Mouse (Mus musculus): ENCODE data around the gene Kcnj9. TPM values are rescaled to one million over a fixed set of nuclear protein-coding genes. Genes with fewer than 3 reads are reported as not detected.

Kcnj9 gene
- total RNA-seq, 2 experiments from 2014 or later, result 70.6 to 75.4 TPM

DNA sequence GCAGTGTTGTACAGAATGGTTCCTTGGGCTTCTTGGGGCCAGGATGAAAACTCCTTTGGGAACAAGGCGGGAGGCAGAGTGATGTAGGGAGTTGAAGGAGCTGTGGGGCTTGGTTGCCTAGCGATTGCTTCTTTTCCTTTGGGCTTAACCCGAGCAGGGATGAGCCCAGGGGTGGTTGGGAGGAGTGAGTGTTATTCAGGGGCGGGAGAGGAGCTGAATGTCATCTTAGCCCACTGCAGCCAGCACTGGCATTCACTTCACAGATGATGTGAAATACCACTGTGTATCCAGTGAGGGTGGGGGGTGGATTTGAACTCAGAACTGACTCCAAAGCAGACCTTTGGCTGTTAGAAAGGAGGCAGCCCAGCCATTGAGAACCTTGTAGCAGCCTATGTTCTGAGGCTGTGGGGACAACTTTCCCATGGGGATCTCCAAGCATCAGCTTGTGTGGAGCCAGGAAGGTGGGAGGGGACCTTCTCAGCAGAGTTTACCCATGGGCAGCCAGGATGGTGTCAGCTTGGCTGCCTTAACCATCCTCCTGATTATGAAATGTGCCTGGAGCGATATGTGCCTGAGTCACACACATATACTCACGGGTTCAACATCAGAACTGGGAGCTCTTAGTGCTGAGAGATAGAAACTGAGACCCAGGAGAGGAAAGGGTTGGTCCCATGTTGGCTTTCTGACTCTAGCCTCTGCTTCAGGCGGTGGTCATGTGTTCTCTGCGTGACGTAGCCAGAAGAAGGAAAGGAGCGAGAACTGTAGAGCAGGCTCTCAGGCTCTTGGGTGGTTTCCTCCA, 15.3 kb downstream of the Kcnj9 start:
- peak in 1 of 2 experiments; percentile 59 for DNase-seq (ENCODE audit: low spot score in 2 of 2)

- DNase-seq (ENCODE audit: low spot score in 2 of 2), result peak in 1 of 2 experiments; percentile 85
Observed at GRCm38 (mm10) chr1:172312768-172313561, 16.2 kb downstream of the Kcnj9 start.

- DNase-seq (ENCODE audit: low spot score in 2 of 2), result peak in 1 of 2 experiments; percentile 78
Observed at GRCm38 (mm10) chr1:172311921-172312767, 17.0 kb downstream of the Kcnj9 start.

GRCm38 (mm10) chr1:172311248-172311906, 17.7 kb downstream of the Kcnj9 start:
- DNase-seq (ENCODE audit: low spot score in 2 of 2), result peak in 1 of 2 experiments; percentile 74

- DNase-seq (ENCODE audit: low spot score in 2 of 2), result peak; percentile 83 to 96
Observed at GRCm38 (mm10) chr1:172309699-172310398, 19.3 kb downstream of the Kcnj9 start.

GRCm38 (mm10) chr1:172308409-172308808, 20.7 kb downstream of the Kcnj9 start:
- DNase-seq (ENCODE audit: low spot score in 2 of 2), result no peak

- DNase-seq (ENCODE audit: low spot score in 2 of 2), result no peak
Observed at GRCm38 (mm10) chr1:172307936-172308335, 21.2 kb downstream of the Kcnj9 start.

DNA sequence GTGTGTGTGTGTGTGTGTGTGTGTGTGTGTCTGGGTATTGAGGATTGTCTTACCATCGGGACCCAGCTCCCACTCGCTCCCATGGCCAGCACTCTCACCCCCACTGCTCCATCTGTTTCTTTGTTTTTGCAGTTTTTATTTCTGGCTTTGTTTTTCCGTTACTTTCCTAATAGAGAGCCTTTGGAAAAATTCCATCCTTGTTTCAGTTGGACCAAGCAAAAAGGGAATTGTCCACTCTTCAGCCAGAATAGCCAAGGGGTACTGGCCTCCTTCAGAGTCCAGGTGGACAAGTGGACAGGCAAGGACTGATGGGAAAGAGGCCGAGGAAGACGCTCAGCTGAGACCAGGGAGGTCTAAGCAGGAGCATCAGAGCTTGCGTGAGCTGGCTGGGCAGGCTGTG, 22.2 kb downstream of the Kcnj9 start:
- peak in 1 of 2 experiments; percentile 77 for DNase-seq (ENCODE audit: low spot score in 2 of 2)

DNA sequence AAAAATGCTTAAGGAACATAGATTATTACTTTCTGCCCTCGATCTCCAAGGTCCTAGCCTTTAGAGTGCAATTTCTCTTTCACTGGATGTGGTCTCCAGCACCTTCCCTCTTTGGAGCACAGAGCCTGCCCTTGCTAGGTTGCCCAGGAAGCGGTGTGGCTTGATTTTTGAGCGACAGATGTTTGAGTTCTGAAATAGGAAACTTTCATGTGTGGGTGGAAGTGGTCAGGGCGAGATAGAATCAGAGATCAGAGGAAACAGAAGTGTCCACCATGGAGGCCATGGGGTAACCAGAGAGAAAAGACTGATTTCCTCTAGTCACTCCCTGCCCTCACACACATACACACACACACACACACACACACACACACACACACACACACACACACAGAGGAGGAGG, 22.9 kb downstream of the Kcnj9 start:
- no peak for DNase-seq (ENCODE audit: low spot score in 2 of 2)

DNA sequence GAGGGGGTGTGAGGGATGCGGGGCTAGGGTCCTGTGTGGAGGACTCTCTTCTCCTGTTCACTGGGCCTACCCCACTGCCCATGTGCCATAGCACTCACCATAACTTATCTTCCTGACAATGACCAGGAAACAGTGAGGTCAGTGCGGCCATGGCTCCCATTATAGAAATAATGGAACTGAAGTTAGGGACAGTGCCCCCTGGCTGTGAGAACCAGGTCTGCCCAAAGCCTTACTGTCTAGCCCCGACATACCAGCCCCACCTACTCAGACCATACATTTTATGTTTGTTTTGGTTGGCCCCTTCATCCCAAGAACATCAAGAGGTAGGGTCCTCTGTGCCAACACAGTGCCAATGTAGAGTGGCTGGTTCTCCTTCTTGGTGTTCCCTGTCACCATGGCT, 23.5 kb downstream of the Kcnj9 start:
- no peak for DNase-seq (ENCODE audit: low spot score in 2 of 2)

GRCm38 (mm10) chr1:172305153-172305552, 24.0 kb downstream of the Kcnj9 start:
- DNase-seq (ENCODE audit: low spot score in 2 of 2), result no peak

DNA sequence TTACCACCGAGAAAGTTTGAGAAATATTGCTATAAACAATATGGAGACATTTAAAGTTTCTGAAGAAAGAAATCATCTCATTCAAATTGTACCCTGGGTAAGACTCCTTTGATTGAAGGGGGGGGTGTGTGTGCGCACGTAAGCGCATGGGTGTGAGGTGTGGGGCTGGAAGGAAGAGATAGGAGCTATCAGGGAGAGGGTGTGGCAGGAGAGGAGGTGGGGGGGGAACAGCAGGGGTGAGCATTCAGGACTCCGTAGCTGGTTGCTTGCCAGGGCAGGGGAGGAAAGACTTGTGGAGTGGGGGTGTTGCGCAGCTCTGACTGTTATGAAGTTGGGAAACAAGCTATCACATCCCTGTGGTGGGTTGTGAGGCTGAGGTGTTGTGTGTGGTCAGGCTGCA, 24.7 kb downstream of the Kcnj9 start:
- DNase-seq (ENCODE audit: low spot score in 2 of 2), result no peak

DNA sequence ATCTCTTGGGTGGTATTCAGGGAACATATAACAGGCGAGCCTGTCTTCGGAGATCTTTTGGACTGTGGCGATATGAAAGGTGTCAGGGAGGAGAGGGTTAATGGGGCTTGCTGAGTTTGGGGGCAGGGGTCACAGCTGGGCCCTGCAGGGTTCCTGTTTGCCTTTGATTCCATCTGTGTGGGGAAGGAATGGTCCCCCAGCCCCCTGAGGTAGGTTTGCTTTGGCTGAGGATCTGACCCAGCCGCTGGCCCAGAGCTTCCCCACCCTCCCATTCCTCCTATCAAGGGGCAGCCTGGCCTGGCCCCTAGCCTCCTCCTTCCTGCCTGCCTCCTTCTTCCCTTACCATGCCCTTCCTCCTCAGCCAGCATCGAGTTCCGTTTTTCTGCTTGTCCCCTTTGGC, 26.3 kb downstream of the Kcnj9 start:
- DNase-seq (ENCODE audit: low spot score in 2 of 2), result no peak

DNA sequence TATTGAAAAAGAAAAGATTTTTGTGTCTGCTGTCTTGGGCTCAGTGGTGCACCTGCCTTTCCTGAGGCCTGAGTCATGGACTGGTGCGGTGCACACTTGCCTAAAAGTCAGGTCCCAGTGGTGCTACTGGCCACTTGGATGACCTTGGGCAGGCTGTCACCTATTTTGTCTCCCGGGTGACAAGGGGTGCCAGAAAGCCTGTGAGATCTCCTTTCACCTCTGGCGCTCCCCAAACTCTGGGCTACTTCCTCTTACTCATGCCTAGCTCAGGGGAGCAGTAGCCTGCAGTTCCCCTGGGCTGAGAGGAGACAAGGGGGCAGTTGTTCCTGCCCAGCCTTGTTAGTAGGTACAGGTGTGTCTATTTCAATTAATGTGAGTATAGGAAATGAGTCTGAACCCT, 26.8 kb downstream of the Kcnj9 start:
- DNase-seq (ENCODE audit: low spot score in 2 of 2), result no peak

GRCm38 (mm10) chr1:172301180-172301579, 27.9 kb downstream of the Kcnj9 start:
- no peak for DNase-seq (ENCODE audit: low spot score in 2 of 2)

- no peak for DNase-seq (ENCODE audit: low spot score in 2 of 2)
Observed at GRCm38 (mm10) chr1:172300247-172300646, 28.9 kb downstream of the Kcnj9 start.

DNA sequence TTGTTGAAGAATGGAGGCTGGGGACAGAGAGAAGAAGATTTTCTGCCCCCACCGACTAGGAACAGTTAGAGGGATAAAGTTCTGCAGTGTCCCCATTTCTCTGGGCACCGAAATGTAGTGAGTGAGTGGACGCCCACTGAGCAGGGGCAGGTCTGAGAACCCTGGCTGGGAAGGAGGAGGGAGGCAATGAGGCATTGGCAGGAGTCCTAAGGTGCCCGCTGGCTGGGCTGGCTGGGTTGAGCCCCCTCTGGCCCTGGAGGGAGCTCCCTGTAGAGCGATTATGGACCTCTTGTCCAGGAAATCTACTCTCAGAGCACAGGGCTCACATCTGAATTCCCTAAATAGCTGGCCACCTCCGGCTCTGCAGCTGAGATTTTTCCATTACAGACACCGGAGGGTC, 29.6 kb downstream of the Kcnj9 start:
- DNase-seq (ENCODE audit: low spot score in 2 of 2), result no peak

- DNase-seq (ENCODE audit: low spot score in 2 of 2), result peak in 1 of 2 experiments; percentile 74
Observed at GRCm38 (mm10) chr1:172297611-172298537, 31.2 kb downstream of the Kcnj9 start, which contains the start of gene Atp1a2. Gene Atp1a2, minus strand, starts transcription at chr1:172298064.

Measured in layer of hippocampus, adult 18-20 months (tissue).